Mouse (Mus musculus) kidney, embryonic 15.5 days (tissue): ENCODE results near the gene Zfp609. TPM values are rescaled to one million over a fixed set of nuclear protein-coding genes. Genes with fewer than 3 reads are reported as not detected.
"Not testable (repeated sequence)": the region's sequence is repeated elsewhere in the genome, so short reads cannot be mapped to it uniquely, and the experiment has no call there.

Experiments
- ATAC-seq: fragments of 200-750 bp; cut with Nextera tagmentation; replicated peaks from 2 replicates; pipeline ENCODE4 v1.8.0; 2017; ENCODE audit warnings: moderate TSS enrichment; ENCODE audit not compliant: low FRiP score
- H3K27ac ChIP-seq: fragments of 300-500 bp; sonication (generic); 2 replicates; pipeline ENCODE4 v1.5.1; 2015; ENCODE audit warnings: mild to moderate bottlenecking, inconsistent platforms
- H3K27me3 ChIP-seq: fragments of 300-500 bp; sonication (generic); 2 replicates; pipeline ENCODE4 v1.6.1; 2015; ENCODE audit warnings: inconsistent platforms
- H3K36me3 ChIP-seq: fragments of 300-500 bp; sonication (generic); 2 replicates; pipeline ENCODE4 v1.6.1; 2015; ENCODE audit warnings: inconsistent platforms
- H3K4me1 ChIP-seq: fragments of 300-500 bp; sonication (generic); 2 replicates; pipeline ENCODE4 v1.6.1; 2015; ENCODE audit warnings: inconsistent platforms
- H3K4me2 ChIP-seq: fragments of 300-500 bp; sonication (generic); 2 replicates; pipeline ENCODE4 v1.6.1; 2015; ENCODE audit warnings: moderate library complexity, mild to moderate bottlenecking, inconsistent platforms
- H3K4me3 ChIP-seq: fragments of 300-500 bp; sonication (generic); replicated peaks from 2 replicates; pipeline ENCODE4 v1.5.1; 2015; ENCODE audit warnings: mild to moderate bottlenecking, inconsistent platforms
- H3K9ac ChIP-seq: fragments of 300-500 bp; sonication (generic); 2 replicates; pipeline ENCODE4 v1.6.1; 2015; ENCODE audit warnings: mild to moderate bottlenecking, inconsistent platforms
- H3K9me3 ChIP-seq: fragments of 300-500 bp; sonication (generic); replicated peaks from 2 replicates; pipeline ENCODE4 v1.6.1; 2016; ENCODE audit warnings: inconsistent platforms
- WGBS: fragments of 180-500 bp; shearing (Covaris S2); methylation state at CpG from one replicate; pipeline ENCODE4 v1.1.7; 2015; ENCODE audit warnings: mixed read lengths; 5-methylcytosine and 5-hydroxymethylcytosine counted together
- polyA plus RNA-seq: library from polyadenylated mRNA; unstranded; fragments of >200 nt; fragmentation: Nextera tagmentation; extraction: Ambion mirVana; gene quantifications from 2 replicates; pipeline ENCODE4 v1.2.1, GENCODE M21; 2015

Gene Zfp609
- polyA plus RNA-seq, 1 experiment from 2014 or later, result 7.4 TPM

DNA sequence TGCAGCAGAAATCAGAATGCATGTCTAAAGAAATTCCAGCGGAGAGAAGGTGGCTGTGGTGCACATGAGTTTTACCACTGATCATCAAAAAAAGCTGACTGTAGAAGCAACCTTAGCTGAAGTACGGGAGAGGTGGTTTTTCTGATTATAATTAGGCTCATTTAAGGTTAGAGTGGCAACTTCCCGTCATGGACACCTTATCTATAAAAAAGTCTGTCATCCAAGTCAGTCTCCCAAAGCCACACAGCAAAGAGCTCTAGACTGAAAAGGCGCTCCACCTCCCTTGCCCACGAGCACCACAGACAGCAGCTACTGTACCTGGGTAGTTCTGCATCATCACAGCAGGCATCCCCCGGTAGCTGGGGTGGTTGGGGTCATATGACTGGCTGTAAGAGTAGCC lies 126.9 kb downstream of the Zfp609 start:
- Histone ChIP-seq H3K9ac (no peak overlapping the region), H3K27me3 (no peaks in the 10 kb centered on the region), H3K9me3 (no peaks in the 10 kb centered on the region), H3K4me2 (no peak overlapping the region), H3K4me1 (no peaks in the 10 kb centered on the region), H3K4me3 (no peak overlapping the region), H3K27ac (no peak overlapping the region), H3K36me3 (peaks cover 90% of the 10 kb centered on the region)
- no peak for ATAC-seq
- WGBS, result 75% methylated on average over 6 of the region's 6 CpGs

- Histone ChIP-seq H3K27ac (no peak overlapping the region), H3K9me3 (no peaks in the 10 kb centered on the region), H3K4me3 (no peak overlapping the region), H3K9ac (no peak overlapping the region), H3K4me2 (no peak overlapping the region), H3K36me3 (peaks cover 97% of the 10 kb centered on the region), H3K4me1 (no peaks in the 10 kb centered on the region), H3K27me3 (no peaks in the 10 kb centered on the region)
- ATAC-seq, result no peak
Observed at GRCm38 (mm10) chr9:65697992-65698391, 129.4 kb downstream of the Zfp609 start.

GRCm38 (mm10) chr9:65697356-65697755 lies 130.0 kb downstream of the Zfp609 start:
- no peak overlapping the region for H3K9ac ChIP-seq
- H3K27ac ChIP-seq, result no peak overlapping the region
- no peak for ATAC-seq
- H3K4me1 ChIP-seq, result no peaks in the 10 kb centered on the region
- no peak overlapping the region for H3K4me2 ChIP-seq
- no peaks in the 10 kb centered on the region for H3K27me3 ChIP-seq
- 84% methylated on average over 7 of the region's 7 CpGs for WGBS
- no peaks in the 10 kb centered on the region for H3K9me3 ChIP-seq
- H3K36me3 ChIP-seq, result peaks cover 97% of the 10 kb centered on the region
- H3K4me3 ChIP-seq, result no peak overlapping the region

DNA sequence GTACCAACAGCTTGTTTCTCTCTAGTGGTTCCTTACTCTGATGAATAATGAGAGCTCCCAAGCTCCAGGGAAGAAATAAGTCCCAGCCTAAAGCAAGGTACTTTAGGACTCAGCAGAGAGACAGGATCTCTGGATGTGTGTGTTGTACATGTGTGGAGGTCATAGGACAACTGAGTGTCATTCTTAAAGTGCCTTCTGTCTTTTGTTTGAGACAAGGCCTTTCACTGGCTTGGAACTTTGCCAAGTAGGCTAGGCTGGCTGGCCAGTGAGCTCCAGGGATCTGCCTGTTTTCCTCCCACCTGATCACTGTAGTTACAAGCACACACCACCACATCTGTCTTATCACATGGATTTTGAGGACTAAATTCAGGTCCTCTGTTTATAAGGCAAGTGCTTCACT lies 131.0 kb downstream of the Zfp609 start:
- H3K4me3 ChIP-seq, result no peak overlapping the region
- peaks cover 96% of the 10 kb centered on the region for H3K36me3 ChIP-seq
- ATAC-seq, result no peak
- H3K4me1 ChIP-seq, result no peaks in the 10 kb centered on the region
- H3K4me2 ChIP-seq, result no peak overlapping the region
- no peak overlapping the region for H3K9ac ChIP-seq
- no peaks in the 10 kb centered on the region for H3K9me3 ChIP-seq
- 0 out of 2 replicates have a peak overlapping the region, but pooled peaks have one; percentile 20 for H3K27ac ChIP-seq
- H3K27me3 ChIP-seq, result no peaks in the 10 kb centered on the region

GRCm38 (mm10) chr9:65695646-65696045 lies 131.7 kb downstream of the Zfp609 start:
- 73% methylated on average over 3 of the region's 3 CpGs for WGBS
- Histone ChIP-seq H3K27me3 (no peaks in the 10 kb centered on the region), H3K9me3 (no peaks in the 10 kb centered on the region), H3K4me3 (no peak overlapping the region), H3K4me2 (no peak overlapping the region), H3K27ac (peak overlapping the region; percentile 20; the same call in 1 of the 2 replicates), H3K4me1 (no peaks in the 10 kb centered on the region), H3K9ac (no peak overlapping the region), H3K36me3 (peaks cover 95% of the 10 kb centered on the region)
- ATAC-seq, result no peak

DNA sequence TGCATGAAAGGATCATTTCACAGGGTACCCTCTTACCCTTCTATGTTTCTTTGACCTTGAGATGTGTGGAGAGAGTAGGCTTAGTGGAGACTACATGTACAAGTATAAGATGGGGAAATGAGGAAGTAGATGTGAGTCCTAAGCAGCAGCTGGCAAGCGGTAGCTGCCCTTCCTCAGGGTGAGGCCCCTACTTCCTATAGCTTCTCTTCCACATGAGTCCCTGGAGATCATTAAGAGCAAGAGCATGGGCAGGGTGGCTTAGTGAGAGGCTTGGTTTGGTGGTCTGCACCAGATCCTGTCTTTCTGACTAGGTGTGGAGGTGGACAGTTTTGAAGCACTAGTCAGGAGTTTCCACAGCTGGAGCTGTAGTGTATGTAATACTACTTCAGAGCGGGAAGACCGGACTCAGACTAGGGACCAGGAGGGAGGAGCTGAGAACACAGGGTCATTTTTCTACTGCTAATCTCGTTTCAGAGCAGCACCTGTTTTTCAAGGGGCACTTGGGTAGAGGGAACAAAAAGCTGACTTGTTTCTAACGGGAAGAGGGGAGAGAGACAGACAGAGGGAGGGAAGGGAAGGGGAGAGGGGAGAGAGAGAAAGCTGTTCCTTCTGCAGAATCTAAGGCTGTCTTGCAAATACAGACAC lies 134.3 kb downstream of the Zfp609 start:
- Histone ChIP-seq H3K9ac (no peak overlapping the region), H3K27me3 (no peaks in the 10 kb centered on the region), H3K4me2 (no peak overlapping the region), H3K36me3 (peaks cover 87% of the 10 kb centered on the region), H3K4me3 (no peak overlapping the region), H3K27ac (0 out of 2 replicates have a peak overlapping the region, but pooled peaks have one; percentile 42), H3K9me3 (no peaks in the 10 kb centered on the region), H3K4me1 (no peaks in the 10 kb centered on the region)
- no peak for ATAC-seq
- WGBS, result 53% methylated on average over 5 of the region's 5 CpGs

GRCm38 (mm10) chr9:65692466-65692865 lies 134.9 kb downstream of the Zfp609 start:
- H3K4me2 ChIP-seq, result no peak overlapping the region
- H3K27me3 ChIP-seq, result no peaks in the 10 kb centered on the region
- H3K9ac ChIP-seq, result no peak overlapping the region
- H3K27ac ChIP-seq, result no peak overlapping the region
- H3K9me3 ChIP-seq, result no peaks in the 10 kb centered on the region
- no peak overlapping the region for H3K4me3 ChIP-seq
- peaks cover 87% of the 10 kb centered on the region for H3K36me3 ChIP-seq
- H3K4me1 ChIP-seq, result no peaks in the 10 kb centered on the region
- WGBS, result 68% methylated on average over 3 of the region's 3 CpGs
- ATAC-seq, result no peak

DNA sequence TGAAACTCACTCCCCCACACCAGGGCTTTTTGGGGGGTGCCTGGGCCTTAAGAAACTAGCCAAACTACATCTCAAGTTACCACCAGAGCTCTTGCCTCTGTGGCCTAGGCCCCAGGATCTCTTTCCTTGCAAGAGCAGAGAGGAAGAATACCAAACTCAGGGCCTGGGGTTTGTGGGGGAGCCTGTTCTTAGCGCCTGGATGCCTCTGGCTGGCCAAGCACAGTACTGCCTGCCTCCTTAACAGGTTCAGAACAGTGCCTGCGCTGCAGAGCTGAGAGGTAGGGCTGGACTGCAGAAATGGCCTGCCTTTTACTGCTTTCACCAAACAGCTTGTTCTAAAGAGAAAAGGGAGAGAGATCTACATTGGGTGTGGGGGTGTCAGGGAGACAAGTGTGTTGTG lies 137.5 kb downstream of the Zfp609 start:
- H3K9ac ChIP-seq, H3K27me3 ChIP-seq, H3K4me3 ChIP-seq, H3K4me1 ChIP-seq, H3K4me2 ChIP-seq, H3K9me3 ChIP-seq: not testable (repeated sequence)
- H3K36me3 ChIP-seq, result peaks cover 77% of the 10 kb centered on the region
- peak overlapping the region; percentile 56; the same call in 1 of the 2 replicates for H3K27ac ChIP-seq
- ATAC-seq, result peak; percentile 90
- WGBS, result 46% methylated on average over 2 of the region's 2 CpGs

DNA sequence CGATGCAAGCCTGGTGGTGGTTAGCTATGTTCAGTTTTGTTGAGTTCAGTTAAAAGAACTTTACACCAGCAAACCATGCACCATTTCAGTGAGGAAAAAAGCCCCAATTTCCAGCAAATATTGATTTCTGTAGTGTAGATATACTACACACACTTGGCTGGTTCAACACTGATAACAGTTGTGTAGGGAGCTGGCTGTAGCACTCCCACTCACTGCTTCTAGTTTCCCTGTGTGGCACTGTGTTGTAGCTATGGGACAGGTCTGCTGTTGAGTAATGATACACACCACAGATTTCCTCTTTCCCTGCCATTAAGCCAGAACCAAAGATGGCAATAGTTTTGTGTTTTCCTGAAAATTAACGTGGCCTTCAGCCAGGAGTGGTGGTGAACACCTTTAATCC lies 142.7 kb downstream of the Zfp609 start:
- WGBS, result 81% methylated on average over 2 of the region's 2 CpGs
- Histone ChIP-seq H3K36me3 (peaks cover 36% of the 10 kb centered on the region), H3K9me3 (no peaks in the 10 kb centered on the region), H3K27ac (no peak overlapping the region), H3K27me3 (no peaks in the 10 kb centered on the region), H3K9ac (no peak overlapping the region), H3K4me2 (no peak overlapping the region), H3K4me1 (peaks cover 24% of the 10 kb centered on the region), H3K4me3 (no peak overlapping the region)
- ATAC-seq, result no peak

- Histone ChIP-seq H3K27me3 (no peaks in the 10 kb centered on the region), H3K4me1 (peaks cover 41% of the 10 kb centered on the region), H3K9me3 (no peaks in the 10 kb centered on the region), H3K27ac (no peak overlapping the region), H3K4me2 (no peak overlapping the region), H3K4me3 (no peak overlapping the region), H3K36me3 (peaks cover 27% of the 10 kb centered on the region), H3K9ac (no peak overlapping the region)
- WGBS, result 67% methylated on average over 1 of the region's 1 CpGs
- ATAC-seq, result no peak
Observed at GRCm38 (mm10) chr9:65682994-65683393, 144.4 kb downstream of the Zfp609 start.

GRCm38 (mm10) chr9:65682183-65682582 lies 145.2 kb downstream of the Zfp609 start:
- peaks cover 49% of the 10 kb centered on the region for H3K4me1 ChIP-seq

DNA sequence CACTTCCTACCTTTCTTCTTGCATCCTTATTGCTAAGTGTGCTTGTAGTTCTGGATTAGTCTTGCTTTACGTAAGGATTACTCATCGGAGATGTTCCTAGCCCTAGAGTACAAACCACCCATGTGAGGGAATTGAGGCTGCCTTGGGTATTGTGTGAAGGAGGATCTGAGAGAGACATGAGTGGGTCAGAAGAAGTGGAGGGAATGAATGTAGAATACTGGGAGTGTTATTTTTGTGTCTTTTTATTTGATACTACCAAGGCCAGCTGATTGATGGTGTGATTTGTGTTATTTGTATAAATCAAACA lies 145.8 kb downstream of the Zfp609 start:
- no peaks in the 10 kb centered on the region for H3K27me3 ChIP-seq
- 91% methylated on average over 2 of the region's 2 CpGs for WGBS
- no peak overlapping the region for H3K4me2 ChIP-seq
- H3K9me3 ChIP-seq, result no peaks in the 10 kb centered on the region
- ATAC-seq, result no peak
- H3K9ac ChIP-seq, result no peak overlapping the region
- peaks cover 52% of the 10 kb centered on the region for H3K4me1 ChIP-seq
- peaks cover 13% of the 10 kb centered on the region for H3K36me3 ChIP-seq
- no peak overlapping the region for H3K4me3 ChIP-seq
- H3K27ac ChIP-seq, result no peak overlapping the region

More at GRCm38 (mm10) chr9:65682183-65682582, 145.2 kb downstream of the Zfp609 start:
- Histone ChIP-seq H3K27me3 (no peaks in the 10 kb centered on the region), H3K9ac (no peak overlapping the region), H3K9me3 (no peaks in the 10 kb centered on the region), H3K36me3 (peaks cover 19% of the 10 kb centered on the region), H3K4me2 (no peak overlapping the region), H3K4me3 (no peak overlapping the region), H3K27ac (no peak overlapping the region)
- 80% methylated on average over 3 of the region's 3 CpGs for WGBS
- no peak for ATAC-seq
